In the genomic region with DNA sequence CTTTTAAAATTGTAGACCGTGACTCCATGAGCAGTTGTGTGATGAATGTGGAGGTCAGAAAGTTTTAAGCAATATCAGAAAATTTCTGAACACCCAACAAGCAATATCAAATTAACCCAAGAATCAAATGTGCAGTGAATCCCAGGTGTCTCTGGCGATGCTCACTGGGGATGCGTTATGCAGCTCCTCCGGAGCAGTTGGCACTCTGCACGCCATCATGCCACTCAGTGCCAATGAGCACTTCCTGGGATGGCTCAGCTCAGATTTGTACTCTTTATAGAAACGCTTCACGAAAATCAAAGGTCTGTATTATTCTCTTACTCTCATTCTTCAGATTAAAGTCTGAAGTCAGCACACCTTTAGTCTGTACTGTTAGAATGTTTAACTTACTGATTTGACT, we compare ENCODE assay signal across 9 mouse cellular contexts.
A peak's percentile ranks its signal among the peaks of the same experiment; 100 is the strongest.
DNase-seq lines count a peak whose midpoint lies in the region.
"Had no signal": no experiment of that assay in that cellular context is flagged by ENCODE, and none has a peak within 500 bp of the region (broad histone marks: within the 10 kb centered on the region; RNA-seq: fewer than 3 reads in every experiment).

No protein-coding gene starts in this region.

- peak; percentile 17 to 29 for DNase-seq in cerebellum, adult 18-20 months
- DNase-seq in cerebellum, adult 9-10 months: no peak
- peak; percentile 8 to 19 for DNase-seq in cerebellum, postnatal 10 days
- DNase-seq in cerebellum, adult 11 months: no peak
- DNase-seq: adrenal gland, adult 2 months; adrenal gland, postnatal 10 days; adrenal gland, postnatal 25 days; embryo, embryonic 11 days; gastrocnemius, adult 2 months had no signal

Comparison
In these comparisons a context has a peak if more than half of its experiments do, and no peak if none do; other contexts are left out.
1. DNase-seq: peak in cerebellum, adult 18-20 months (2 of 2) and cerebellum, postnatal 10 days (2 of 2); none in cerebellum, adult 9-10 months (single experiment) and cerebellum, adult 11 months (single experiment).